Mouse (Mus musculus) G1E (cell line): Measurements from ENCODE around the gene Golga5. TPM values are rescaled to one million over a fixed set of nuclear protein-coding genes. Genes with fewer than 3 reads are reported as not detected.

Experiments
- ATAC-seq: 2 replicates; pipeline ENCODE4 v1.8.0; 2016; ENCODE audit warnings: mild to moderate bottlenecking; ENCODE audit not compliant: insufficient number of reproducible peaks, poor library complexity, low FRiP score, severe bottlenecking; ENCODE audit errors: extremely low read depth
- DNase-seq: peaks from one replicate; pipeline ENCODE4 v3.0.0; 2012; ENCODE audit warnings: low spot score
- H3K27me3 ChIP-seq: 2 replicates; pipeline ENCODE4 v1.6.1; 2012; ENCODE audit warnings: mild to moderate bottlenecking, low read length, inconsistent platforms; ENCODE audit not compliant: insufficient read depth
- H3K36me3 ChIP-seq: replicated peaks from 2 replicates; pipeline ENCODE3; 2012; ENCODE audit warnings: mild to moderate bottlenecking, inconsistent platforms
- H3K4me1 ChIP-seq: 2 replicates; pipeline ENCODE4 v1.6.1; 2012; ENCODE audit warnings: low read depth, low read length, inconsistent platforms, mixed read lengths; ENCODE audit not compliant: insufficient read depth
- H3K4me3 ChIP-seq: 2 replicates; pipeline ENCODE4 v1.5.1; 2012; ENCODE audit warnings: low read depth, mild to moderate bottlenecking, inconsistent platforms, low read length, moderate library complexity, mixed read lengths
- H3K9me3 ChIP-seq: replicated peaks from 2 replicates; pipeline ENCODE4 v1.6.1; 2012; ENCODE audit warnings: inconsistent platforms
- CTCF ChIP-seq: IDR thresholded peaks from 2 replicates; pipeline ENCODE4 v1.5.1; 2012; ENCODE audit warnings: low read depth, low read length, inconsistent platforms, mixed read lengths
- GATA1 ChIP-seq: IDR thresholded peaks from 2 replicates; pipeline ENCODE4 v1.6.1; 2012; ENCODE audit warnings: borderline replicate concordance, low read length, inconsistent platforms, mixed read lengths
- GATA2 ChIP-seq: IDR thresholded peaks from 2 replicates; pipeline ENCODE4 v1.6.1; 2012; ENCODE audit warnings: low read depth, low read length, inconsistent platforms, borderline replicate concordance
- POLR2AphosphoS5 ChIP-seq: IDR thresholded peaks from 2 replicates; pipeline ENCODE4 v1.6.1; 2012; ENCODE audit warnings: low read depth, low read length, inconsistent platforms; ENCODE audit not compliant: insufficient replicate concordance
- TAL1 ChIP-seq: conservative IDR thresholded peaks from 2 replicates; pipeline ENCODE4 v1.6.1; 2012; ENCODE audit warnings: low read depth, low read length, inconsistent platforms, mixed read lengths
- polyA plus RNA-seq: library from polyadenylated mRNA; stranded (reverse); fragments of >175 nt; gene quantifications from 2 replicates; pipeline ENCODE4 v1.2.3, GENCODE M21; 2012
- total RNA-seq, 2 experiments: library from RNA; stranded (forward) in 1 of 2; stranded (reverse) in 1 of 2; fragments of 200-1000 nt in 1 of 2; fragments of >200 nt in 1 of 2; fragmentation: Nextera tagmentation in 1 of 2; gene quantifications; 2 replicates each; pipeline ENCODE4 v1.2.3; 2014 to 2017

The Golga5 gene
- total and polyA plus RNA-seq, 3 experiments, result 10.1 to 86.3 (median 63.6) TPM

DNA sequence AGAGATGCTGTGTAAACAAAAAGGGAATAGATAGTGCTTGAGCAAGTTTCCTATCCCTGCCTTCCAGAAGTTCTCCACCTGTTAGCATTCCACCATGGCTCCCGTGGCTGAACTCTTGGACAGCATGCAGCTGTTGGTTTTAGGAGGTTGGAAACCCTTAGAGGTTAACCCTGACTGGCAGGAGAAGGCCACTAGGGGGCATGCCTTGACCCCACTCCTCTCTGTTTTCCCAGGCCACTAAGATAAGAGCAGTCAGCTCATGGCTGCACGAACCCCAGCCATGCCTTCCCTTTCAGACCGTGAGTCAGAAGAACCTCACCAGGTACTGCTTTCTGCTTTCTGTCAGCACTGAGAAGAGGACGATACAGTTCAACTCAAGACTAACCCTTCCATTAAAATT is 30.8 kb downstream of the Golga5 start:
- Histone ChIP-seq H3K36me3 (peaks cover 47% of the 10 kb centered on the region), H3K27me3 (no peaks in the 10 kb centered on the region), H3K9me3 (no peaks in the 10 kb centered on the region), H3K4me1 (peaks cover 6% of the 10 kb centered on the region; the same call in 1 of the 2 replicates), H3K4me3 (no peak overlapping the region)
- no peak for ATAC-seq
- DNase-seq, result no peak
- TF ChIP-seq CTCF (peak; percentile 18; the same call in 1 of the 2 replicates), GATA2 (no peak)

DNA sequence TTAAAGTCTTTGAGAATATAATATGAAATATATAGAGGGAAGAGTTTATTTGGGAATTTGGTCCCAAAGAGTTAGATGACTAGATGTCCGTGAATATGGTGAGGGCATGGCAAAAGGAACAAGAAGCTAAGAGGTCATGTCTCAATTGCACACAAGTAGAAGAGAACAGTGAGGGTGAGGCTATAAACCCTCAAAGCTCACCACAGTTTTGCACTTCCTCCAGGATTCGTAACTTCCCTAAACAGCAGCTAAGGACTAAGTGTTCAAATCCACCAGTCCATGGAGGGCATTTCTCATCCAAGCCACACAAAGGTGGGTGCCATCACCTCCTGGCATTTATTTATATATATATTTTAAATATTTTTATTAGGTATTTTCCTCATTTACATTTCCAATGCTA is 32.1 kb downstream of the Golga5 start:
- peaks cover 36% of the 10 kb centered on the region for H3K36me3 ChIP-seq
- H3K9me3 ChIP-seq, result no peaks in the 10 kb centered on the region
- H3K4me3 ChIP-seq, result no peak overlapping the region
- TF ChIP-seq POLR2AphosphoS5 (no peak), GATA2 (no peak), TAL1 (no peak), CTCF (no peak), GATA1 (no peak)
- DNase-seq (no peak), ATAC-seq (no peak)
- no peaks in the 10 kb centered on the region for H3K27me3 ChIP-seq
- H3K4me1 ChIP-seq, result no peaks in the 10 kb centered on the region

DNA sequence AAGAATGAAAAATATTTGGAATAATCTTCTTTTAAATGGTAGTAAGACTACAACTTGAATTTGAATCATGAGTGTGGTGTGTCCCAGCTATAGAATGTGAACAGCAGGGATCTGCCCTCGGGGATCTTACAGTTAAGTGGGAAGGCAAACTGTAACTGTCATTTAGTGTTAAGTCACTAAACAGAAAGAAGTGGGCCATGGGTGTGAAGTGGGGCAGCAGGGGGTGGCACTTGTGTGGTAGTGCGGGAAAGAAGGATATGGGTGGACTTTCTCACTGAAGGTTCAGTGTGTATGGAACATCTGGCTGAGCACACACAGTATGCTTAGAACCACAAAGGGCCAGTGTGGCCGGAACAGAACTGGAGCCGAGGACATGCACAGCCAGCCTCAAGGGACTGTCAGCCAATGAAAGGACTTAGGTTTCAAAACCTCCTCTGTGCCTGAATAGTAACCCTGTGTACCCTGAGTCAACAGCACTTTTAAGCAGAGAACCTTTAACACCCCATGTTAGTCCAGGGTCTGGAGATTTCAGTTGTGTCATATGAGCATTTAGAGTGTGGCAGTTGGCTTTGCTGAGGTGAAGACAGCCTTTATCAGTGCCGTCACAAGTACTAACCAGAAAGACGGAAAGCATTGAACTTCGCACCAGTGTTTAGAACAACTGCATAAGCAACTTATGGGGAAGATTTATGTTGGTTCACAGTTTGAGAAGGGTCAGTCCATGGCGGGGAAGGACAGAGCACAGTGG is 33.1 kb downstream of the Golga5 start:
- no peaks in the 10 kb centered on the region for H3K4me1 ChIP-seq
- TF ChIP-seq GATA2 (no peak), CTCF (no peak)
- peaks cover 26% of the 10 kb centered on the region for H3K36me3 ChIP-seq
- H3K9me3 ChIP-seq, result no peaks in the 10 kb centered on the region
- ATAC-seq (no peak), DNase-seq (no peak)
- H3K27me3 ChIP-seq, result no peaks in the 10 kb centered on the region
- H3K4me3 ChIP-seq, result no peak overlapping the region

DNA sequence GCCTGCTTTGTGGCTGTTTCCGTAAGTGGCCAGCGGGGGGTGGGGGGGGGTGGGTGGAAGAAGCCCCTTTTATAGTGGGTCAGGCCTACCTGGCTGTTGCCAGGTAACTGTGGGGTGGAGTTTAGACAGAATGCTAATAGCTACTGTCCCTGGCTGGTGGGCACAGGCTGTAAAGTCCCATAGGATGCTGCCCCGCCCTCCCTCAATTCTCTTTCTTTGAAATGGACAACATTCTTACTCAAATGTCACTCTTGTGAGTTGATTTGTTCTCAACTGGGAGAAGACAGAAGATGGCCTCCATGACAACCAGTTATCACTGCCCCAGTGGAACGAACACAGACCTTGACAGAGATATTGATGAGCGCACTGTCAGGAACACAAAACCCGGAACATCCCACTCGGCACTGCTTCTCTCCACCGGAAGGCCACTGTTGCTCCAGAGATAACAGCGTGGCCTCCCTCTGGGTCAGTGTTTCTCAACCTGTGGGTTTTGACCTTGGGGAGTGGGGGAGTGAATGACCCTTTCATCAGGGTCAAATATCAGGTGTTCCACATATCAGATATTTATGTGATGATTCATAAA is 36.3 kb downstream of the Golga5 start:
- no peaks in the 10 kb centered on the region for H3K9me3 ChIP-seq
- TF ChIP-seq POLR2AphosphoS5 (no peak), CTCF (no peak), GATA2 (no peak), GATA1 (no peak), TAL1 (no peak)
- no peak for ATAC-seq

DNA sequence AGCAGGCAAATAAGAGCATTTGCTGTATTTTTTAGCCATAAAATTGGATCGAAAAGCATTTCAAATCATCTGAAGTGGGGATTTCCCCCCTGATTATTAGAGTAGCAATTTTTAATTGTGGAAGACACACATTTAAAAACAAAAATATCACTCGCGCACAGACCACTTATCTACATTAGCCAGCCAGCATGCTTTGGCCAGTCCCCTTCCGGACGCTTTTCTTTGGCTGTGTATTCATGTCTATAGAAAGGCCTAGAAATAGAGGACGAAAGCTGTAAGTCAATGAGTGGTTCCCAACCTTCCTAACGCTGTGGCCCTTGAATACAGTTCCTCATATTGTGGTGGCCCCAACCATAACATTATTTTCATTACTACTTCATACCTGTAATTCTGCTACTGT is 37.0 kb downstream of the Golga5 start:
- no peak for ATAC-seq
- H3K36me3 ChIP-seq, result no peaks in the 10 kb centered on the region
- no peaks in the 10 kb centered on the region for H3K9me3 ChIP-seq
- peaks cover 7% of the 10 kb centered on the region for H3K27me3 ChIP-seq
- H3K4me3 ChIP-seq, result no peak overlapping the region
- no peaks in the 10 kb centered on the region for H3K4me1 ChIP-seq
- TF ChIP-seq CTCF, result no peak
- no peak for TF ChIP-seq GATA2
- TF ChIP-seq POLR2AphosphoS5, result no peak
- TF ChIP-seq TAL1, result no peak
- TF ChIP-seq GATA1, result no peak
- no peak for DNase-seq

More for the DNA sequence above, 36.3 kb downstream of the Golga5 start:
- no peaks in the 10 kb centered on the region for H3K36me3 ChIP-seq
- peaks cover 7% of the 10 kb centered on the region for H3K27me3 ChIP-seq
- H3K4me3 ChIP-seq, result no peak overlapping the region
- H3K4me1 ChIP-seq, result no peaks in the 10 kb centered on the region
- DNase-seq, result no peak

DNA sequence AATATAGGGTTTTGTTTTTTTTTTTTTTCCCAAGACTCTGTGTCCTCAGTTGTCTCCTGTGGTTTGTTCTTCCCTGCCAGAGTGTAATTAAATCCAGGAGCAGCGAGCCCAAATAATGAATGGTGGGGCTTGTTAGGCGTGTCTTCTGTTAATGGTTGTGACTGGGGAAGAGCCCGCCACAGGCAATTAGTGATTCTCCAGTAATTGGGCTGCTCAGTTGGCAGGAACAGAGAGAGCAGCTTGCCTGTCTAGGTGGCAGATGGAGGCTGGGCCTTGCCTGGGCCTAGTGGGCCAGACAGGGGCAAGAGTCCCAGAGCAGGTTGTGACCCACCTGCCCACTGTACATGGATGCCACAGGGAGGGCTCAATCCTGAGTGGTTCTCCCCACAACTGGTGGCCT is 42.4 kb downstream of the Golga5 start:
- TF ChIP-seq GATA2, result no peak
- TF ChIP-seq POLR2AphosphoS5, result no peak
- no peak for TF ChIP-seq GATA1
- no peak for TF ChIP-seq CTCF
- no peak for TF ChIP-seq TAL1
- Histone ChIP-seq H3K27me3 (peaks cover 9% of the 10 kb centered on the region), H3K4me3 (no peak overlapping the region), H3K36me3 (no peaks in the 10 kb centered on the region), H3K4me1 (no peaks in the 10 kb centered on the region), H3K9me3 (no peaks in the 10 kb centered on the region)
- DNase-seq (no peak), ATAC-seq (no peak)
